Mouse (Mus musculus) G1E (cell line): Measurements from ENCODE around the gene Slc9a3r1.

Experiments used
- CTCF ChIP-seq: IDR thresholded peaks from 2 replicates; pipeline ENCODE4 v1.5.1; 2012; ENCODE audit warnings: low read depth, low read length, inconsistent platforms, mixed read lengths
- GATA1 ChIP-seq: IDR thresholded peaks from 2 replicates; pipeline ENCODE4 v1.6.1; 2012; ENCODE audit warnings: borderline replicate concordance, low read length, inconsistent platforms, mixed read lengths
- POLR2AphosphoS5 ChIP-seq: IDR thresholded peaks from 2 replicates; pipeline ENCODE4 v1.6.1; 2012; ENCODE audit warnings: low read depth, low read length, inconsistent platforms; ENCODE audit not compliant: insufficient replicate concordance

DNA sequence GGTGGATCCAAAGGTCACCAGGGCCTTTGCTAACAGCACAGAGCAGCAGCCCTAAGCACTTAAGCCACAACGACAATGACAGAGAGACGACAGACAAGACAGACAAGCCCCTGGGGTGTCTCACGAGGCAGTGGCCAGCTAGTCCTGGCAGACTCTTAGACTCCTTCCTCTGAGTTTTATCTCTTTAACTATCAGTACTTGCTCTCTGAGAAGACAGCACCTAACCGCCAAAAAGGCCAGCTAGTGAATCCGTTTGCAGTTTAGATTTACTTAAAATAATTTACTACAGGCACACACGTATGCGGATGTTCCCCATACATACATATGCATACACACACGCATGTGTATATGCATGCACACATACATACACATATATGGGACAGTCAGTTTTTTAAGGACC is 34.4 kb downstream of the Slc9a3r1 start:
- TF ChIP-seq CTCF (no peak), GATA1 (no peak), POLR2AphosphoS5 (no peak)
